Mouse (Mus musculus) hindbrain, embryonic 11.5 days (tissue): ENCODE measurements at regions not wholly inside any gene's neighbourhood (a gene's known extent, or its start where the extent isn't known, plus 50 kb on each side); places are given as distances from the start of the nearest gene placed in this dataset.
A peak's percentile ranks its signal among the peaks of the same experiment; 100 is the strongest.

Source experiments
- ATAC-seq: fragments of 200-750 bp; cut with Nextera tagmentation; 2 replicates; pipeline ENCODE4 v1.8.0; 2017; ENCODE audit warnings: mild to moderate bottlenecking, moderate TSS enrichment, moderate library complexity; ENCODE audit not compliant: low FRiP score
- DNase-seq: peaks from one replicate; pipeline ENCODE4 v3.0.0-alpha.2; 2015; ENCODE audit warnings: low spot score
- H3K27ac ChIP-seq: fragments of 300-500 bp; sonication (generic); 2 replicates; pipeline ENCODE4 v1.5.1; 2014; ENCODE audit warnings: mild to moderate bottlenecking, low read depth, low read length
- H3K27me3 ChIP-seq: fragments of 300-500 bp; sonication (generic); 2 replicates; pipeline ENCODE4 v1.6.1; 2014; ENCODE audit warnings: mild to moderate bottlenecking, low read length, moderate library complexity, mixed read lengths; ENCODE audit not compliant: control insufficient read depth, insufficient read depth
- H3K36me3 ChIP-seq: fragments of 300-500 bp; sonication (generic); 2 replicates; pipeline ENCODE4 v1.6.1; 2014; ENCODE audit warnings: mild to moderate bottlenecking, low read length, moderate library complexity, mixed read lengths; ENCODE audit not compliant: control insufficient read depth, insufficient read depth
- H3K4me1 ChIP-seq: fragments of 300-500 bp; sonication (generic); replicated peaks from 2 replicates; pipeline ENCODE4 v1.6.1; 2014; ENCODE audit warnings: low read length, mixed read lengths; ENCODE audit not compliant: control insufficient read depth, insufficient read depth
- H3K4me2 ChIP-seq: fragments of 300-500 bp; sonication (generic); replicated peaks from 2 replicates; pipeline ENCODE4 v1.6.1; 2014; ENCODE audit warnings: mild to moderate bottlenecking, low read depth, low read length
- H3K4me3 ChIP-seq: fragments of 300-500 bp; sonication (generic); 2 replicates; pipeline ENCODE4 v1.5.1; 2014; ENCODE audit warnings: low read depth, low read length
- H3K9ac ChIP-seq: fragments of 300-500 bp; sonication (generic); 2 replicates; pipeline ENCODE4 v1.6.1; 2014; ENCODE audit warnings: low read depth, low read length
- H3K9me3 ChIP-seq: fragments of 300-500 bp; sonication (generic); 2 replicates; pipeline ENCODE4 v1.6.1; 2016; ENCODE audit warnings: low read length; ENCODE audit not compliant: control insufficient read depth
- WGBS: fragments of 180-500 bp; shearing (Covaris S2); extraction: QIAGEN DNeasy Blood & Tissue Kit; methylation state at CpG from one replicate; pipeline ENCODE4 v1.1.7; 2014; 5-methylcytosine and 5-hydroxymethylcytosine counted together

- H3K4me1 ChIP-seq, result no peaks in the 10 kb centered on the region
- no peaks in the 10 kb centered on the region for H3K9me3 ChIP-seq
- no peaks in the 10 kb centered on the region for H3K27me3 ChIP-seq
- WGBS, result 86% methylated on average over 1 of the region's 1 CpGs
- ATAC-seq (no peak), DNase-seq (no peak)
- no peak overlapping the region for H3K4me2 ChIP-seq
- H3K36me3 ChIP-seq, result no peaks in the 10 kb centered on the region
- no peak overlapping the region for H3K9ac ChIP-seq
- no peak overlapping the region for H3K4me3 ChIP-seq
- H3K27ac ChIP-seq, result no peak overlapping the region
Observed at GRCm38 (mm10) chr10:15441216-15441615, 723.2 kb upstream of the Gje1 start.

DNA sequence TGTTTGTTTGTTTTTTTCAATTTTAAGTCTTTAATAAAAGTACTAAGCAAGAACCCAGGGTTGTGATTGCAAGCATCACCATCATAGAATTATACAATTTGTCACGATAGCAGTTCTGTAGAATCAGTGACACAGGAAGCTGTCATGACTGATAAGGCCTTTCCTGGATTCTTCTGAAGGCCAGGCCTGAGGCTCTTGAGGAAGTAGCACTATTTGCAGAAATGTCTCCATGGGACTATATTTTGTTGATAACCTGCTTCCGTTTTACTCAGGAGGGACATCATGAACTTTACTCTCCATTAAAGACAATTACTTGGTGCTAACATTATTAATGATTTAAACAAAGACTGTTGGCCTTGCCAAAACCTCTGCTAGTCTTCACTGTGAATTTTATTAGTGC lies 708.7 kb upstream of the Gje1 start:
- Histone ChIP-seq H3K4me1 (no peaks in the 10 kb centered on the region), H3K4me2 (no peak overlapping the region), H3K9ac (no peak overlapping the region), H3K27ac (no peak overlapping the region), H3K4me3 (no peak overlapping the region), H3K9me3 (no peaks in the 10 kb centered on the region), H3K36me3 (no peaks in the 10 kb centered on the region), H3K27me3 (no peaks in the 10 kb centered on the region)
- ATAC-seq, result no peak
- DNase-seq, result no peak
- 91% methylated on average over 2 of the region's 2 CpGs for WGBS

DNA sequence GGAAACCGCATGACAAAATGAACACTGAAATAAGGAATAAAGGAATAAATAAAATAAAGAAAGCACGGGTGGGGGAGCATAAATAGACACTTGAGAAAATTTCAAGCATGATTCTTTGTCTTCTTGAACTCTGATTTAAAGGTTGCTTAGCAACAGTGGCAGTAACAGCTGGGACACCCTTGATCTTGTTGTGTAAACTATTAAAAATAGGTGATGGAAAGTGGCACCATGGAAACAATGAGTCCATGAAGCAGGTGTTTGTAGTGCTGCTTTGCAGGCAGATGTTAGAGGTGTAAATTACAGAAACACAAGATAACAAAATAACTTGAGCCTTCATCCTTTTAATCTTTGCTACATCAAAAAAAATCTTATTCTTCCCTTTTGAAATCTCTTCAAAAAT lies 688.2 kb upstream of the Gje1 start:
- Histone ChIP-seq H3K4me2 (no peak overlapping the region), H3K9me3 (no peaks in the 10 kb centered on the region), H3K27ac (no peak overlapping the region), H3K36me3 (no peaks in the 10 kb centered on the region), H3K4me3 (no peak overlapping the region), H3K27me3 (no peaks in the 10 kb centered on the region), H3K9ac (no peak overlapping the region), H3K4me1 (no peaks in the 10 kb centered on the region)
- ATAC-seq (peak; percentile 59), DNase-seq (peak; percentile 42)
- 40% methylated on average over 2 of the region's 2 CpGs for WGBS

DNA sequence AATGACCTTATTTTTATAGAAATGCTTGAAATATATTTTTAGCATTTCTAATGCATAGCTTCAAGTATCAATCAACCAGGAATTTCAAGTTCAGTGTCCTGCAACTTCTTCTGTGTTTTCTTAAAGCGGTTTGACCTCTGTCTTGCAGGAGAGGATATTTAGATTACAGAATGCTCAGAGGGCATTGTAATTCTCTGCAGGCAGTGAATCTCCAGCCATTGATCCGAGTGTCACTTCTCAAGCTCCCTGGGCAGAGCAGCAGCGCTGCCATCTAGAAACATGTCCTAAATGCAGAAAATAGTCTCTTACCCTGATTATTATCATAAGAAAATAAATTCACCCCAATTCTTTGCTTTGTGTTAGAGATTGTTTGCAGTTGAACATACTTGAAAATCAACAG lies 687.7 kb upstream of the Gje1 start:
- H3K4me3 ChIP-seq, result no peak overlapping the region
- DNase-seq, result peak; percentile 24
- H3K27ac ChIP-seq, result no peak overlapping the region
- no peaks in the 10 kb centered on the region for H3K27me3 ChIP-seq
- no peak overlapping the region for H3K9ac ChIP-seq
- WGBS, result 19% methylated on average over 3 of the region's 3 CpGs
- H3K4me2 ChIP-seq, result no peak overlapping the region
- H3K4me1 ChIP-seq, result no peaks in the 10 kb centered on the region
- no peaks in the 10 kb centered on the region for H3K36me3 ChIP-seq
- peak; percentile 56; the same call in 1 of the 2 replicates for ATAC-seq
- no peaks in the 10 kb centered on the region for H3K9me3 ChIP-seq

- DNase-seq (no peak), ATAC-seq (no peak)
- Histone ChIP-seq H3K27ac (no peak overlapping the region), H3K9me3 (no peaks in the 10 kb centered on the region), H3K4me1 (no peaks in the 10 kb centered on the region), H3K9ac (no peak overlapping the region), H3K36me3 (no peaks in the 10 kb centered on the region), H3K4me3 (no peak overlapping the region), H3K27me3 (no peaks in the 10 kb centered on the region), H3K4me2 (no peak overlapping the region)
Observed at GRCm38 (mm10) chr10:15399964-15400363, 682.0 kb upstream of the Gje1 start.

- no peaks in the 10 kb centered on the region for H3K27me3 ChIP-seq
- DNase-seq (no peak), ATAC-seq (no peak)
- H3K36me3 ChIP-seq, result no peaks in the 10 kb centered on the region
- H3K4me1 ChIP-seq, result no peaks in the 10 kb centered on the region
- no peaks in the 10 kb centered on the region for H3K9me3 ChIP-seq
- WGBS, result 87% methylated on average over 1 of the region's 1 CpGs
- no peak overlapping the region for H3K9ac ChIP-seq
- H3K4me3 ChIP-seq, result no peak overlapping the region
- H3K27ac ChIP-seq, result no peak overlapping the region
- no peak overlapping the region for H3K4me2 ChIP-seq
Observed at GRCm38 (mm10) chr10:15397114-15397513, 679.1 kb upstream of the Gje1 start.

DNA sequence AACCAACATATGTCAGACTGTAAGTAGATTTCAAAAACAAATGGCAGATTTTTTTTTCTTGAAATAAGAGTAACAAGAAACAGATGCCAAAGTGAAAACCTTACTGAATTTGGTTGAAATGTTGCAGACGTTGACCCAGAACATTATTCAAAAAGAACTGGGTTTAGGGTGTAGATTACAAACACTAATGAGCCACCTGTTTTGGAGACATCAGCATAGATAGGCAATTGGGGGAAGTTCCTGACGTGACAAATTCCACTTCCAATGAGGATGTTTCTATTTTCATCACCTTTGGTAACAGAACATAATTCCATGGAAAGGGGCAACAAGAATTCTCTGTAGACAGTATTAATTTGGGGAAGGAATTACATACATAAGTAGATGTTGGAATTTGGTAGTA lies 677.3 kb upstream of the Gje1 start:
- Histone ChIP-seq H3K27me3 (no peaks in the 10 kb centered on the region), H3K4me2 (no peak overlapping the region), H3K4me1 (no peaks in the 10 kb centered on the region), H3K36me3 (no peaks in the 10 kb centered on the region), H3K4me3 (no peak overlapping the region), H3K9me3 (no peaks in the 10 kb centered on the region), H3K9ac (no peak overlapping the region), H3K27ac (no peak overlapping the region)
- no peak for ATAC-seq
- WGBS, result 67% methylated on average over 2 of the region's 2 CpGs
- DNase-seq, result no peak

GRCm38 (mm10) chr10:15392027-15392816 lies 674.2 kb upstream of the Gje1 start:
- DNase-seq (no peak), ATAC-seq (no peak)
- Histone ChIP-seq H3K4me1 (no peaks in the 10 kb centered on the region), H3K9me3 (no peaks in the 10 kb centered on the region), H3K4me3 (no peak overlapping the region), H3K9ac (no peak overlapping the region), H3K4me2 (no peak overlapping the region), H3K27ac (no peak overlapping the region), H3K27me3 (no peaks in the 10 kb centered on the region), H3K36me3 (no peaks in the 10 kb centered on the region)
- 73% methylated on average over 5 of the region's 5 CpGs for WGBS

DNA sequence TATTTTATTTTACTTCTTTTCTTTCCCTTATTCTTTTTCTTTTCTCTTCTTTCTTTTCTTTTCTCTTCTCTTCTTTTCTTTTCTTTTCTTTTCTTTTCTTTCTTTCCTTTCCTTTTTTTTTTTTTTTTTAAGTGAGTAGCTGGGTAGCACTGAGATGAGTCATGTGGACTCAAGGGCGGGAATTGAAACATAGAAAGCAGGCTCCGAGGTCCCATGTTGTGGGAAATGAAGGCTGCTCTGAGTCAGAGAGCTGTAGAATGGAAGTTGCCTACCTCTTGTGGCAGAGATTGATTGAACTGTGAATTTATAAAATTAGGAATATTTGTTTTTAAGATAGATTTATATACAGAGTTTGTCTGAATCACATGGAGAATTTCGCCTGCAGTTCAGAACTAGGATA lies 655.6 kb upstream of the Gje1 start:
- Histone ChIP-seq H3K4me3 (no peak overlapping the region), H3K9ac (no peak overlapping the region), H3K4me2 (no peak overlapping the region), H3K4me1 (no peaks in the 10 kb centered on the region), H3K27me3 (no peaks in the 10 kb centered on the region), H3K36me3 (no peaks in the 10 kb centered on the region), H3K9me3 (no peaks in the 10 kb centered on the region), H3K27ac (no peak overlapping the region)
- 86% methylated on average over 3 of the region's 3 CpGs for WGBS
- no peak for ATAC-seq
- no peak for DNase-seq
